Mouse (Mus musculus): ENCODE data around the gene Tmed2. TPM values are rescaled to one million over a fixed set of nuclear protein-coding genes. Genes with fewer than 3 reads are reported as not detected.
"Not testable (repeated sequence)": the region's sequence is repeated elsewhere in the genome, so short reads cannot be mapped to it uniquely, and the experiment has no call there.

Tmed2 gene
- total RNA-seq (2021) (100 to 1,000 TPM; 236 to 301 TPM), polyA plus RNA-seq (2012; rRNA removed) (138 and 163 TPM in 2 replicates)
- long read RNA-seq, transcript Tmed2-201 (4 exons, 2,074 nt), result major isoform, 271 of 287 reads
- long read RNA-seq, partial matches to known transcripts, result 12 of 287 reads
- long read RNA-seq, other reads (novel, unspliced or antisense), result 3 of 287 reads

DNA sequence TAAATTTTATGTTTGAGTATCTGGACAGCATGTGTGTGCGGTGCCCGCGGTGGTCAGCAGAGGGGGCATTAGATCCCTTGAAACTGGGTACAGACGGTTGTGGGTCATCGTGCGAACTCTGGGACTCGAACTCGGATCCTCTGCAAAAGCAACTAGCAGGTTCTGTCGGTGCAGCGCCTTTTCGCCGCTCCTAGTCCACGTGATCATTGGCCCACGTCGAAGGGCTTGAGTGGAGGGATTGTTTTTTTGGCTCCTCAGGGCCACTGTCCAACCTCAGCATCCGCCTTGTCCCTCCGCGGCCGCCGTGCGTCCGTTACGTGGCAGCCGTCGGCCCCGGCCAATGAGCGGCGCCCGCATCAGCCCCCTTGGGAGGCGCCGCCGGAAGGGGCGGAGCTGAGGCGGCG lies at the start of gene Tmed2:
Gene Tmed2 (plus strand): TSS at position 313 of the 404 bp plus-strand sequence.
- DNase-seq, result peak; percentile 98

DNA sequence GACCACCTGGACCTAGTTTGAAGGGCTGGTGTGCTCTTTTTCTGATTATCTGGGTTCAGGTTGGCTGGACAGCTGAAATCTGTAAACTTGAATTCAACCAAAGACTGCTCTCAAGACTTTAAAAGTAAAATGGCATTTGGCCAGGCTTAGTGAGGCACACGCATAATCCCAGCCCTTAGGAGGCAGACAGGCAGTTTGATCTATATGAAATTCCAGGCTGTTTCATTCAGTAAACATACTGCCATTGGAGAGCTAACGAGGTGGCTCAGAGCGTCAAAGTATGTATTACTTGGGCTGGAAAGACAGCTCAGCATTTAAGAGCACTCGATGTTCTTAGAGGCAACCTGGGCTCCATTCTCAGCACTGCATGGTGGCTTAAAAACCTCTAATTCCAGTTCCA lies 48.8 kb upstream of the Tmed2 start:
- DNase-seq, result no peak

DNA sequence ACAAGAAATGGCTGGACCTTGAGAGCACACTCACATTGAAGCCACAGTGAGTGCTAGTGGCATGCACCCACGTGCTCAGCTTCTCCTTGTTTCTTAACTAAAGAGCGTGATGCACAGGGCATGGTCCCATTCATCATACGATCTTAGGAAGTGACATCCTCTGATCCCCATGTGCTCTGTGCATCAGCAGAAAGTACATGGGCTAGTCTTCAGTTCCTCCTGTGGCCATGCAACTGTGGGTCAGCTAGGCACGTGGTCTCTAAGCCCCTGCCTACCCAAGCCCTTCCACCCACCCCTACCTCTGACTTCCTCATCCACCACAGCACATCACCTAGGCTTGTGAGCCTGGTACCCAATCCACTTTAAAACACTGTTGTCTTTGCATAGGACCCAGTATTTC lies 47.9 kb upstream of the Tmed2 start:
- DNase-seq, result no peak

DNA sequence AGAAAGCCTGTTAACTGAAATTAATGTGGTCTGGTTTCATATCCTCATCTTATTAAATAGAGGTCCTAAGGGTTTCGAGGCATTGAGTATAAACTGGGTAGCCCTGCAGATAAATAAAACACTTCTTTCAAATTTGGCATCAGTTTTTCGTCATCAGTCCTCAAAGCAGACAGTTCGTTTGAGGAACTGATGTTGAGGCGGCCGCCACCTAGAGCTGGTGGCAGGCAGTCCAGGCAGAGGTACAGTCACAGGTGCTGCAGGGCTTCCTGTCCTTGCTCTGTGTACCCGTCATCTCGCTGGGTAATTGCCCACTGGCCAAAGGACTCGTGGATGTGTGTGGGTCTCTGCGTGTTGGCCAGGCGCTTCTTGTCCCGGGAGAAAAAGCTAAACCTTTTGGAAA lies 47.0 kb upstream of the Tmed2 start:
- no peak for DNase-seq

DNA sequence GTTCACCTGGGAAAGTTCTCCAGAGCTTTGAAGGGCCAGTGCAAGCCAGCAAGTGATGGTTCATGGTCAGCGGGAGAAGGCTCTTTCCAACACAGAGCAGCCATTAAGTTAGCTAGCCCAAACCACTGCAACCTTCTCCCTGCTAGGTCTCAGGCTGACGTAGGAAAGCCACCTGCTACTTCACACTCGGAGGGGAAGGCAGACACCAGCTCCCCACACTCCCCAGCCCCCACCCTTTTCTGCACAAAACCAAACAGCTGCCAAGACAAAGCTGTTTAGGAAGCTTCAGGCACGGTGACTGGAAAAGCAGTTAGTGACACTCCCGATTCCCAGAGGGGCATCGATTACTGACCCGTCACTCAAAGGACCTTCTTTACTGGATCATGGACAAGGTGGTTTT lies 44.9 kb upstream of the Tmed2 start:
- no peak for DNase-seq

DNA sequence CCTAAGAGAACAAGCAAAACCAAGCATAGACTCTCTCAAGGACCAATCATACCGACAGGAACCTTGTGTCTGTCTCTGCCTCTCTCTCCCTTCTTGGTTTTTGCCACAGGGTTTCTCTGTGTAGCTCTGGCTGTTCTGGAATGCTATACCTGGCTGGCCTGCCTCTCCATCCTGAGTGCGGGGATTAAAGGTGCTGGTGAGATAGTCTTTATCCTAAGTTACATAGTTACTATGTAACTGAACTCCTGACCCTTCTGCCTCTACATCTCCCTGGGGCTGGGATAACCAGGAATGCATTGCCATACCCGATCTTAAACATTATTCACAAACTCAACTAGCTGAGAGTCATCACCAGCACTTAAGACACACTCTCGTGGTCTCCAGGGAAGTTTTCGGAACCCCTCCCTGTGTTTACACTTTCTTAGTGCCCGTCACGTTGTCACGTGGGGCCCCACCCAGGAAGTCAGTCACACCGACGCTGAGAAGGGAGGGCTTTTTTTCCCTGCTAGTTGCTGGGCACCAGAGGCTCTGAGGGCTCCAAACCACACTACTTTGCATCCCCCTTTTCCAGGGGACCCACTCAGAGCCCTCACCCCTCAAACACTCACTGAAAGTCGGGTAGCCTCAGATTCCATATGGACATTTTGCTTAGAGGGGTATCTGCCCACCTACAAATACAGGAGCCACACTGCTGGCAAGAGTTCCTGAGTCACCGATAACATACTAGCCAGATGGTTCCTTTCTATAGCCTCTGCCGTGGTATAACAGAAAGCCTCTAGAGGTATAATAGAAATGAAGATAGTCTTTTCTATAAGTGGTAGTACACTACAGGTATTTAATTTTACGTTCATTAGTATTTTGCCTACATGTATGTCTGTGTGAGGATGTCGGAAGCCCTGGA lies 43.6 kb upstream of the Tmed2 start:
- DNase-seq, result no peak

DNA sequence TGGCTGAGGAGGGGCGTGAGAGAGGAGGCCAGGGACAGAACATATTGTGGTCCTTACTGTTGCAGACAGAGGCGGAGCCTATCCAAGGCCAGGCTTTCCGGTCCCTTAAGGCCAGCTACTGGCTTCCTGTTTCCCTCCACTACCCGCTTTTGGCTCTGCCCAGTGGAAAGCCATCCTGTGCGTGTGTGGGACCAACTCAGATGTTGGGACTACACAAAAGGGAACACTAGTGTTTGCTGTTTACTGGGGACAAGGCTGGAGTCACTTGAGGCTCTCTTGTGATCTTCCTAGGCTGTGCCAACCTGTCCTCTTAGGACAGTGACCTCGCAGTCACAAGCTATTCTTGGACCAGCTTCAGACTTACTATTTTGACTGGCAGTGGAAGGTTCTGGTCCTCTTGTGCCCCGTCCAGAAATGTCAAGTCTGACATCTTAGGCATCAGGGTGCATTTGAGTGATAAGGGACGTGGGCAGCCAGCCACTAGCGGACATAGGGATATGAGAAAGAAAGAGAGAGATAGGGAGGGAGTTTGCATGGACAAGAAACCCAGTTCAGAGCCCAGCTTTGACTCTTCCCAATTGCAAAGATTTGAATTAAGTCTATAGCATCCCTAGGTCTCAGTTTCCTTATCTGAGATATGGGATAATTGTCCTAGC lies 42.1 kb upstream of the Tmed2 start:
- peak; percentile 69 for DNase-seq

DNA sequence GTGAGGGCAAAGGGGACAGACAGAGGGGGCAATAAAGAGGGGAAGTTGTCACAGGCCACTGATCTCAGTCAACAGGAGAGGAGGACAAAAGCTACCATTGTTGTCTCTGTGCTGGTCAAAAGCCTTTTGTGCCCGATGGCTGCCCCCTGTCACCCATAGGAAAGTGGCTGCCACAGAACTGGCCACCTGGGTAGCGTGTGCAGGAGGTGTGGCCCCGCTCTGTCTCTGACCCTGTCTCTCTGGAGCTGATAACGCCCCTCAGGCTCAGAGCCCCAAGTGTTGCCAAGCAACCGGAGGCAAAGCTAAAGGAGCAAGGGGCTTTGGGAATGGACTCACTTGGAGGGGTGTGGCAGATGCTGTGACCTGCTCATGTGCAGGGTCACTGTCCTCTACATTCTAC lies 41.5 kb upstream of the Tmed2 start:
- DNase-seq, result no peak

DNA sequence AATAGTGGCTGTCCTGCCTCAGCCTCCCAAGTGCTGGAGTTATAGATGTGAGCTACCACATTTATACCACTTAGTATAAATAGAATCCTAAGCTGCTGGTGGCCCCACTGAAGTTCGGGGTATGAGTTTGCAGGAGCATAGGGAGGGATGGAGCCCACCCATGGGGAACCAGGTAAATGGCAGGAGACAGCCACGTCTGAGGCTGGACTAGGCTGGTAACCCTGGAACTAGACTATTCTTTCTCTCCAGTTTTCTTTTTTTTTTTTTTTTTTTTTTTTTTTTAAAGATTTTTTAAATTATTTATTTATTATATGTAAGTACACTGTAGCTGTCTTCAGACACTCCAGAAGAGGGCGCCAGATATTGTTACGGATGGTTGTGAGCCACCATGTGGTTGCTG lies 40.5 kb upstream of the Tmed2 start:
- not testable (repeated sequence) for DNase-seq

DNA sequence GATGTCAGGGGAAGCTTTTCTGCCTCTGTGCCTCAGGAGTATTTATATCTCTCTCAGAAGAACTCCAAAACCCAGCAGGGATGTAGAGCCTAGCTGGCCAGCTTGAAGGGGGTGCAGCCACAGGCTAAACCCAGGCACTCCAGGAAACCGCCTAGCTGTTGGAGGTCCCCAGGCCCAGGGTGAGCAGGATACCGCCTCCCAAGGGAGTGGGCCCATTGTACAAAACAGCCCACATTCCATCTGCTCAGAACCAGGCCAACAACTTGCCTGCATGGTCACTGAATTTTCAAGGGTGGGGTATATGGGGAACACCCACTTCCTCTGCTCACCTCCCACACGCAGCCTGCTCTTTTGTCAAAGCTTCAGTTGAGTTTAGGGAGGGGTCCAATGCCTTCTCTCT lies 39.9 kb upstream of the Tmed2 start:
- DNase-seq, result no peak

DNA sequence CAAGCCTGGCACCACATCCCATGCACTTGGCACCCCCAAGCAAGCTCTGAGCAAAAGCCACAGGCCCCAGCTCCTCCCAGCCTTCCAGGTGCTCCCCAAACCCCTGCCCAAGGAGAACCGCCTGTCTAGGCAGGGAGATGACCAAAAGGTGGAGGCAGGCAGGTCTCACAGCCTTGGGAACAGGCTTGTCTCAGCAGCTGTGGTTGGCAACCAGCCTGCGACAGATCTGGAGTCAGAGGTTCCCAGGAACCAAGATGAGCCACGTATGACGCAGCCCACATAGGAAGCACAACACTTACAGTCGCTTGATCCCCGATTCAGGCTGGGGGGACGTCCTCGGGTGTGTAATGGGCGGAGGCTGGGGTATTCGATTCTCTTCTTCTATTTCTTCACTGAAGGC lies 39.0 kb upstream of the Tmed2 start:
- no peak for DNase-seq

DNA sequence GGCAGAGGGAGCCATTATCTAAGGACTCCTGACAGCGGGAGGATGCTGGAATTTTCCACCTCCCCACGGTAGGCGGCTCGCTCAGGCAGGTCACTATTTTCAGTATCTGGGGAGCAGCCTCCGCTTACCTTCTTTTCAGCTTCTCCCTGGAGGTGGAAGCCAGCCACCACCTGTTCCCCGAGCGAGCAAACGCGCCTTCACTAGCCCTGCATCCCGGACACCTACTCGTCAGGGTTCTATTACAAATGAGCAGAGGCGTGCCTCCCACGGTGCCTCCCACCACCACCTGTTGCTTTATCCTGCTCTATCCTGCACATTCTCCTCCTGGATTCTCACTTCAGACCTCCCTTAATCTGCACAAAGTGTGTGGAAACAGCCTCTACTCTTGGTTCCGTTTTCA lies 36.8 kb upstream of the Tmed2 start:
- no peak for DNase-seq

DNA sequence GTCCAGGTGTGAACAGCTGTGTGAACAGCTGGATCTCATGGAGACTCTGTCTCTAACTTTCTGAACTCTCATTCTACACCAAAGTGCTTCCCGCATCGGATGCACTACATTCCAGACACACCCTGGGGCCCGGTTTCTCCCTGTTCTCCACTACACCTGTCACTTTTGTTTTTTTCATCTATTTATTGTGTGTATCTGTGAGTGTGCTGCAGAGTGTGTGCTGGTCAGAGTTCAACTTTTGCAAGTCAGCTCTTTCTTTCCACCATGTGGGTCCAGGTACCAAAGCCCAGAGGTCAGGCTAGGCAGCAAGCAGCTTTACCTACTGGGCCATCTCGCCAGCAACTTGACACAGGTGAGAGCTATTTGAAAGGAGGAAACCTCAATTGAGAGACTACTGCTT lies 35.3 kb upstream of the Tmed2 start:
- no peak for DNase-seq

DNA sequence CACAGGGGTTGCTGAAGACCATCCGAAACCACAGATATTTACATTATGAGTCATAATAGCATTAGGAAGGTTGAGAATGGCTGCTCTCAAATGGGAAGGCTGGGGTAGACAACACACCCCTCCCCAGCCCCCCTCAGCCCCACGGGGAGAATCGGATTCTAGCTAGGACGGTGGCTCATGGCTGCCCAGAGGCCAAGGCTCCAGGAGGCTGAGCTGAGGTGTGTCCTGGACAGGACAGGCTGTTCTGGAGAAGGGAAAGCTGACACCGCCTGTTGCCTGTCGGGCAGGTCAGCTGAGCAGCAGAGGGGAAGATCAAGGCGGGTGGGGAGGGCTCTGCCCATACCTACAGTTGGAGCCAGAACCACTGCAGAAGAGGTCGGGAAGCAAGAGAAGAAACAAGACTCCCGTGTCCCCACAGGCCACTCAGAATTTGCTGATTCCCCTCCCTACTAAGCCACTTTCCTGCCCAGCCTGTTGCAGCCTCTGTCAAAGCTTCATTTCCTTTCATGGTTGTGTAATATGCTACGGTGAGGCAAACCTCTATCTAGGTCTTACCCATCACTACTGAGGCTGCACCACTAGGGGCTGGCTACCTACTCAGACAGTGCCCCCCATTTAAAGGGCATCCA lies 33.6 kb upstream of the Tmed2 start:
- no peak for DNase-seq

DNA sequence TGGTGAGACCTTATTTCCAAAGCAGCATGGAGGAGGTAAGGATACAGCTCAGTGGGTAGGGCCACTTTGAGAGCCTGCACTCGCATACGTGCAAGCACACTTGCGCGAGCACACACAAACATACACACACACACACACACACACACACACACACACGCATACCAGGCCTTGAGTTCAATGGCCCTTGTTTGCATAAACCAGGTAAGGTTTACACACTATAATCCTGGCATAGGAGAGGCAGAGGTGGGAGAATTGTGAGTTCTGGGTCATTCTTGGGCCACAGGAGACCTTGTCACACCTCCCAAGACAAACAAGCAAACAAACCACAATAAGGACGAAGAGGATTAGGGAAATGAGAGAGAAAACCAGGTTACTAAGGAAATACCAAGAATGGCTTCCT lies 31.3 kb upstream of the Tmed2 start:
- DNase-seq, result no peak

DNA sequence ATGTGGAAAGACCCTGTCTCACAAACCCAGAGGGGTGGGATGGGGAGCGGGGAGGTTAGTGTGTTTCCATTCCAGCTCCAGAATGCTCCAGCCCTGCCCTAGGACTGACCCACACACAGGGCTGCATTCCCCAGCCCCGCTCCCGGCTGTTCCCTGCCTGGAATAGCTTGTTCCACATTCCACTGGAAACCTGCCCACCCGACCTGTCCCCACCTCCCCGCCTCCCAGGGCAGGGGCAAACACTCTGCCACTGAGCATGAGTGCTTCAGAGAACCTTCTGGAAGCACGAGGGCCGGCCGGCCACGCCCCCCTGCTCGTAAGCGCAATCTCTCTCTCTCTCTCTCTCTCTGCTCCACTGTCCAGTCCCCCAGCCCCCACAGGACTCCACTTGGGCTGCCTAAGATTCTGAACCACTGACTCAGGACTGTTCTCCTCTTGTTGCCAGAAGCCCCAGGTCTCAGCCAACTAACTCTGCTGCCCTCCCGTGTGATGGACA lies 30.7 kb upstream of the Tmed2 start:
- DNase-seq, result no peak

DNA sequence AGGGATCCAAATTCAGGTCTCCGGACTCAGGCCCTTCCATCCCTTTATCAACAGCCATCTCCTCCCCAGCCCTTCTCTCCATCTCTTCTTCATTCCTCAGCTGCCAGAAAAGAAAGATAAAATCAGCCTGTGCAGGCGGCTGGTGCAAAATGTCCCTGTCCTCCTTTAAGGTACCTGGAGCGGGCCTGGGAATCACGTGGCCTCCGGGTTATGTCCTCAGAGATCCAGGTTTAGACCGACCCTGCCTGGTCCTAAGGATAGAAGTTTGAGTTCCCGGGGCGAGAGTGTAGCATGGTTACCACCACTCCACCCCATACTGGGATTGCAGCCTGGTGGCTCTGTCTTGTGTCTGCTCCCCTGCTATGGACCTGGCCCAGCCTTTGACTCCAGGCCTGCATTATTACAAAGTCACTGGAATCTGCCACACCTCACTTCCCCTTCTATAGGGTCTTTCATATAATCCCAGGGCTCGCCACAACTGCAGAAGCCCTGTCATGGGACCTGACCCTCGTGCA lies 29.9 kb upstream of the Tmed2 start:
- DNase-seq, result no peak

DNA sequence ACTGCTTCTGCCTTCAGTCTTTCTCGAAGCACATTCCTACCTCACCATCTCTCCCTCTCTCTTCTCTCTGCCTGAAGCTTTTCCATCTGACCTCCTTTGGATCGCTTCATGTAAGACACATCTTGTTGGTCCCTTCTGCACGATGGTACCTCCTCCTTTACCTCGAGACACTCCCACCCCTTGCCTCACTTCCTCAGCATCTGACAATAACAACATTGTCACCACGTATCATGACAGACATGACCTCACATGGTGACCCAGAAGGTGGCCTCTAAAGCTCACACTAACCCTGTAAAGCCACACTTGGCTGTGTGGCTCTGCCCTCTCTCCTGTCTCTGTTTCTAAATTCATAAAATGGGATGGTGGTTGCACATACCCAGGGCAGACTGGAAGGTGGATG lies 24.7 kb upstream of the Tmed2 start:
- no peak for DNase-seq

DNA sequence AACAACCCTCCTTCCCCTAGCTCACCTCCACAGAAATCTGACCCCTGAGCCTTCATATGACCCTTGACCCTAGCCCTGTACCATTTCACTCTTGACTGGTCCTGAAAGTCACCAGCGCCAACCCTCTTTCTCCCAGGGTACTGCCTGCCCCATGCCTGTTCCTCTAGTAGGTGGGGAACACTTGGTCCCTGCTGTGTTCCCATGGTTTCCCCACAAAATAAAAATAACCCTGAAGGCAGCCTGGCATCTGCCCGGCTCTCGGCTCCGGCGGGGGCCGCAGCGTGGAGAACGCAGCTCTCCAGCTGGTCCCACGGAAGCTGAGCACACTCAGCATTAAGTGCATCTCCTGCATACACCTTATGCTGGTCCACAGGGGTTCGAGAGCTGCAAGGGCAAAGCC lies 21.8 kb upstream of the Tmed2 start:
- no peak for DNase-seq

DNA sequence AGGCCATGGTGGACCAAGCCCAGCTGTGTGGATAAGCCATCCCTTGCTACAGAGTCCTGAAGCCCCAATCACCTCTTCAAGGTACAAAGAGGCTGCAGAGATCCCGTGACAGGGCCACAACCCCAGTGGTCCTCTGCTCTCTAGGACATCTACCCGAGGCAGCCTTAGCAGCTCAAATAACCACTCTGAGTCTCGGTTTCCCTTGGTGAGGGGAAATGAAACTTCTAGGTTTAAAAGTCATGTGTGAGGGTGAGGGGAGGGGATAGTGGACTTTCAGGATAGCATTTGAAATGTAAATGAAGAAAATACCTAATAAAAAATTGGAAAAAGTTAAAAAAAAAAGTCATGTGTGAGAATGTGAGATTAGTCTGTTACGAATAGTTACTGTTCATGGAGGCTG lies 18.9 kb upstream of the Tmed2 start:
- DNase-seq, result no peak

DNA sequence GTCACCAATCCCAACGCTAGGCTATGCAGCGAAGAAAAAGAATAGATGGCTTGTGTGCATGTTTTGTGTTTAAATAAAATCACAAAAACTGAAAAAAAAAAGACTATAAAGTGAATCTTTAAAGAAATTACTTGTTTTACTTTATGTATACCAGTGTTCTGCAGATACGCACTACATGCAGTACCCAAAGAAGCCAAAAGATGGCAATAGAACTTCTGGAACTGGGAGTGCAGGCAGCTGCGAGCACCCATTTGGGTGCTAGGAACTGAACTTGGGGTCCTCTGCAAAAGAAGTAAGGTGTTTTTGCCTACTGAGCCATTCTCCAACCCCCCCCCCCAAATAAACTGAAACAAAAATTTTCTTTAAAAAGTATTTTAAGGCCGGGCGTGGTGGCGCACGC lies 17.5 kb upstream of the Tmed2 start:
- DNase-seq, result no peak

DNA sequence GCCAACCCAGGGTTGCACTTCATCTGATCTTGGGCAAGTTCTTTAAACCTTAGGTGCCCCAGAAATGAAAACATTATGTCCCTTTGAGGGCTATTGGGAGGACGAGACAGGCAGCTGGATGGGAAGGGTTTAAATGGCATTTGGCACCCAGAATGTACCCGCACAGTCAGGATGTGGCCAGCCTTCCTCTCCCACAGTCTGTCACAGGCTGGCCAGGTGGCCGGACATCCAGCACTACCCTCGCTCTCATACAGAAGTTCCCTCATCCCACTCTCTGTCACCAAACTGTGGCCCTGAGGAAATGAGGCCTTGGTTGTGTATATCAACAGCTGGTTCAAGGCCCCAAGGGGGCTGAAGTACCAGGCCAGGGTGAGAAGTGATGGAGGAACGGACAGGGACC lies 15.6 kb upstream of the Tmed2 start:
- no peak for DNase-seq

DNA sequence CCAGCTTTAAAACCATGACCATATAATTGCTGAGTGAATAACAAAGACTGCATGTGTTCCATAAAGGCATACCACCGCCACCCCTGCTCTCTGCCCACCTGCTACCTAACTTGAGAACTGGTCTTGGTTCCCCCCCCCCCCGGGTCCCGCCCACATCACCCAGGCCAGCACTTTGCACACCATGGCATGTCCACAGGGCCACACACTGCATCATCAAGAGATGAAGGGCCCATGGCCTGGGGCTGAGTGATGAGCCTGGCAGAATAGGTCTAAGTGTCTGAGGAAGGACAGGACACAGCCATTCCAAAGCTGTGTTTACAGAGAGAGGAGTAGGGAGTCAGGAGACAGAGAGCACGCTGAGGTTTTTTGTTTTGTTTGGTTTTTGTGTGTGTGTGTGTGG lies 12.1 kb upstream of the Tmed2 start:
- no peak for DNase-seq

Measured in adrenal gland, adult 2 months (tissue).